Mouse (Mus musculus) embryonic facial prominence, embryonic 15.5 days (tissue): ENCODE data around the gene Ikzf3. TPM values are rescaled to one million over a fixed set of nuclear protein-coding genes. Genes with fewer than 3 reads are reported as not detected.

Experiments
- polyA plus RNA-seq: library from polyadenylated mRNA; unstranded; fragments of >200 nt; fragmentation: Nextera tagmentation; extraction: Ambion mirVana; gene quantifications from 2 replicates; pipeline ENCODE4 v1.2.1, GENCODE M21; 2015

Gene Ikzf3
- polyA plus RNA-seq, 1 experiment from 2014 or later: 0.67 TPM

Other genes starting within 250 kb of the Ikzf3 start
- gene Neurod2, start 216.4 kb downstream of the Ikzf3 start, polyA plus RNA-seq: 0.09 TPM in 1 of 2 replicates, not detected in the other
- 3.8 and 7.0 TPM in 2 replicates for gene Ppp1r1b, start 197.6 kb downstream of the Ikzf3 start, polyA plus RNA-seq
- 41.0 and 41.3 TPM in 2 replicates for gene Stard3, start 187.7 kb downstream of the Ikzf3 start, polyA plus RNA-seq
- gene Tcap, start 162.2 kb downstream of the Ikzf3 start, polyA plus RNA-seq: 8.4 and 12.2 TPM in 2 replicates
- 0.56 and 0.66 TPM in 2 replicates for gene Pnmt, start 159.6 kb downstream of the Ikzf3 start, polyA plus RNA-seq
- gene Pgap3, start 145.5 kb downstream of the Ikzf3 start, polyA plus RNA-seq: 13.7 and 16.8 TPM in 2 replicates
- gene Erbb2, start 133.6 kb downstream of the Ikzf3 start, polyA plus RNA-seq: 60.7 and 64.0 TPM in 2 replicates
- 109 and 111 TPM in 2 replicates for gene Mien1, start 107.0 kb downstream of the Ikzf3 start, polyA plus RNA-seq
- 16.2 and 22.4 TPM in 2 replicates for gene Grb7, start 99.6 kb downstream of the Ikzf3 start, polyA plus RNA-seq
- gene Zpbp2, start 5.1 kb upstream of the Ikzf3 start, polyA plus RNA-seq: 0.16 TPM in 1 of 2 replicates, not detected in the other
- gene Ormdl3, start 41.3 kb upstream of the Ikzf3 start, polyA plus RNA-seq: 76.4 and 87.3 TPM in 2 replicates
- gene Lrrc3c, start 52.3 kb upstream of the Ikzf3 start, polyA plus RNA-seq: not detected in 2 replicates
- gene Gm12355, start 79.6 kb upstream of the Ikzf3 start, polyA plus RNA-seq: 0.85 and 2.6 TPM in 2 replicates
- gene Gsdma3, start 80.3 kb upstream of the Ikzf3 start, polyA plus RNA-seq: not detected in 2 replicates
- gene Gsdma2, start 100.7 kb upstream of the Ikzf3 start, polyA plus RNA-seq: not detected in 2 replicates
- 11.8 and 14.0 TPM in 2 replicates for gene Gsdma, start 118.3 kb upstream of the Ikzf3 start, polyA plus RNA-seq
- 204 and 214 TPM in 2 replicates for gene Psmd3, start 136.5 kb upstream of the Ikzf3 start, polyA plus RNA-seq
- 0.12 and 0.31 TPM in 2 replicates for gene Csf3, start 155.2 kb upstream of the Ikzf3 start, polyA plus RNA-seq
- 52.3 and 53.3 TPM in 2 replicates for gene Med24, start 183.4 kb upstream of the Ikzf3 start, polyA plus RNA-seq
- gene Thra, start 194.6 kb upstream of the Ikzf3 start, polyA plus RNA-seq: 51.0 and 51.2 TPM in 2 replicates
- gene Nr1d1, start 229.3 kb upstream of the Ikzf3 start, polyA plus RNA-seq: 1.7 and 1.8 TPM in 2 replicates
- 28.7 and 30.4 TPM in 2 replicates for gene Msl1, start 249.5 kb upstream of the Ikzf3 start, polyA plus RNA-seq